Mouse (Mus musculus) intestine, postnatal 0 days (tissue): Measurements from ENCODE around the gene Gm20696. TPM values are rescaled to one million over a fixed set of nuclear protein-coding genes. Genes with fewer than 3 reads are reported as not detected.

Experiments
- ATAC-seq: fragments of 200-750 bp; cut with Nextera tagmentation; 2 replicates; pipeline ENCODE4 v1.8.0; 2017; ENCODE audit warnings: mild to moderate bottlenecking, moderate TSS enrichment, moderate library complexity
- H3K27ac ChIP-seq: fragments of 300-500 bp; sonication (generic); 2 replicates; pipeline ENCODE4 v1.5.1; 2014; ENCODE audit warnings: mild to moderate bottlenecking, low read depth, low read length, moderate library complexity
- H3K27me3 ChIP-seq: fragments of 300-500 bp; sonication (generic); replicated peaks from 2 replicates; pipeline ENCODE4 v1.6.1; 2014; ENCODE audit warnings: low read length, mixed read lengths; ENCODE audit not compliant: control insufficient read depth, insufficient read depth
- H3K36me3 ChIP-seq: fragments of 300-500 bp; sonication (generic); 2 replicates; pipeline ENCODE4 v1.6.1; 2014; ENCODE audit warnings: mild to moderate bottlenecking, moderate library complexity; ENCODE audit not compliant: control insufficient read depth, insufficient read depth
- H3K4me1 ChIP-seq: fragments of 300-500 bp; sonication (generic); replicated peaks from 2 replicates; pipeline ENCODE4 v1.6.1; 2014; ENCODE audit warnings: antibody characterized with exemption, low read length, mixed read lengths; ENCODE audit not compliant: control insufficient read depth, insufficient read depth
- H3K4me2 ChIP-seq: fragments of 300-500 bp; sonication (generic); replicated peaks from 2 replicates; pipeline ENCODE4 v1.6.1; 2014; ENCODE audit warnings: low read depth, mild to moderate bottlenecking, moderate library complexity
- H3K4me3 ChIP-seq: fragments of 300-500 bp; sonication (generic); 2 replicates; pipeline ENCODE4 v1.5.1; 2014; ENCODE audit warnings: low read depth, low read length
- H3K9ac ChIP-seq: fragments of 300-500 bp; sonication (generic); 2 replicates; pipeline ENCODE4 v1.6.1; 2014; ENCODE audit warnings: mild to moderate bottlenecking, low read depth, low read length
- H3K9me3 ChIP-seq: fragments of 300-500 bp; sonication (generic); 2 replicates; pipeline ENCODE4 v1.6.1; 2016; ENCODE audit warnings: mixed run types; ENCODE audit not compliant: control insufficient read depth
- CTCF ChIP-seq: sonication (generic); IDR thresholded peaks from 2 replicates; pipeline ENCODE4 v1.5.1; 2016; ENCODE audit warnings: low read depth, mild to moderate bottlenecking, control low read depth, antibody characterized with exemption, moderate library complexity
- WGBS: fragments of 180-500 bp; shearing (Covaris S2); extraction: QIAGEN DNeasy Blood & Tissue Kit; methylation state at CpG from one replicate; pipeline ENCODE4 v1.1.7; 2014; 5-methylcytosine and 5-hydroxymethylcytosine counted together
- polyA plus RNA-seq: library from polyadenylated mRNA; unstranded; fragments of >200 nt; fragmentation: Nextera tagmentation; extraction: Ambion mirVana; gene quantifications from 2 replicates; pipeline ENCODE4 v1.2.1, GENCODE M21; 2015

Gene Gm20696
- polyA plus RNA-seq, 1 experiment from 2014 or later, result 1.4 TPM

GRCm38 (mm10) chr6:99309466-99310170, 357.0 kb downstream of the Gm20696 start:
- H3K4me3 ChIP-seq, result no peak overlapping the region
- peaks cover 9% of the 10 kb centered on the region; the same call in 1 of the 2 replicates for H3K36me3 ChIP-seq
- H3K27me3 ChIP-seq, result no peaks in the 10 kb centered on the region
- H3K4me2 ChIP-seq, result peak overlapping the region; percentile 40; the same call in 1 of the 2 replicates
- WGBS, result 64% methylated on average over 14 of the region's 14 CpGs
- H3K9me3 ChIP-seq, result no peaks in the 10 kb centered on the region
- no peaks in the 10 kb centered on the region; the same call in 1 of the 2 replicates for H3K4me1 ChIP-seq
- no peak for TF ChIP-seq CTCF
- H3K27ac ChIP-seq, result no peak overlapping the region
- ATAC-seq, result no peak
- H3K9ac ChIP-seq, result no peak overlapping the region

GRCm38 (mm10) chr6:99305751-99306150, 360.8 kb downstream of the Gm20696 start:
- Histone ChIP-seq H3K27ac (no peak overlapping the region), H3K4me3 (no peak overlapping the region), H3K9ac (no peak overlapping the region), H3K36me3 (peaks cover 9% of the 10 kb centered on the region; the same call in 1 of the 2 replicates), H3K4me2 (no peak overlapping the region), H3K9me3 (no peaks in the 10 kb centered on the region), H3K4me1 (no peaks in the 10 kb centered on the region; the same call in 1 of the 2 replicates), H3K27me3 (no peaks in the 10 kb centered on the region)
- no peak for TF ChIP-seq CTCF
- no peak for ATAC-seq
- 92% methylated on average over 3 of the region's 3 CpGs for WGBS

- Histone ChIP-seq H3K27ac (no peak overlapping the region), H3K36me3 (peaks cover 9% of the 10 kb centered on the region; the same call in 1 of the 2 replicates), H3K4me2 (no peak overlapping the region), H3K4me1 (no peaks in the 10 kb centered on the region), H3K27me3 (no peaks in the 10 kb centered on the region), H3K9me3 (no peaks in the 10 kb centered on the region), H3K9ac (no peak overlapping the region), H3K4me3 (no peak overlapping the region)
- no peak for ATAC-seq
- TF ChIP-seq CTCF, result no peak
- 89% methylated on average over 3 of the region's 3 CpGs for WGBS
Observed at GRCm38 (mm10) chr6:99305236-99305635, 361.4 kb downstream of the Gm20696 start.

- no peak overlapping the region for H3K27ac ChIP-seq
- no peak overlapping the region for H3K4me3 ChIP-seq
- no peaks in the 10 kb centered on the region for H3K9me3 ChIP-seq
- H3K36me3 ChIP-seq, result peaks cover 7% of the 10 kb centered on the region; the same call in 1 of the 2 replicates
- no peaks in the 10 kb centered on the region for H3K27me3 ChIP-seq
- no peak for TF ChIP-seq CTCF
- 66% methylated on average over 6 of the region's 6 CpGs for WGBS
- no peaks in the 10 kb centered on the region for H3K4me1 ChIP-seq
- no peak overlapping the region for H3K4me2 ChIP-seq
- no peak for ATAC-seq
- no peak overlapping the region for H3K9ac ChIP-seq
Observed at GRCm38 (mm10) chr6:99302662-99303435, 363.7 kb downstream of the Gm20696 start.

- Histone ChIP-seq H3K9me3 (no peaks in the 10 kb centered on the region), H3K9ac (no peak overlapping the region), H3K4me2 (no peak overlapping the region), H3K4me3 (no peak overlapping the region), H3K36me3 (no peaks in the 10 kb centered on the region), H3K27me3 (no peaks in the 10 kb centered on the region), H3K27ac (no peak overlapping the region), H3K4me1 (no peaks in the 10 kb centered on the region)
- TF ChIP-seq CTCF, result no peak
- ATAC-seq, result no peak
- 82% methylated on average over 8 of the region's 8 CpGs for WGBS
Observed at GRCm38 (mm10) chr6:99301923-99302322, 364.7 kb downstream of the Gm20696 start.

- Histone ChIP-seq H3K9me3 (no peaks in the 10 kb centered on the region), H3K27ac (no peak overlapping the region), H3K36me3 (no peaks in the 10 kb centered on the region), H3K4me1 (no peaks in the 10 kb centered on the region), H3K4me3 (no peak overlapping the region), H3K4me2 (no peak overlapping the region), H3K27me3 (no peaks in the 10 kb centered on the region), H3K9ac (no peak overlapping the region)
- WGBS, result 91% methylated on average over 6 of the region's 6 CpGs
- no peak for ATAC-seq
- TF ChIP-seq CTCF, result no peak
Observed at GRCm38 (mm10) chr6:99300235-99300634, 366.4 kb downstream of the Gm20696 start.
